Mouse (Mus musculus): ENCODE measurements around the gene Hist1h4n. TPM values are rescaled to one million over a fixed set of nuclear protein-coding genes. Genes with fewer than 3 reads are reported as not detected.

Gene Hist1h4n
- polyA plus RNA-seq, 1 experiment from 2014 or later: 28.4 TPM

Small RNA genes within 50 kb of the gene (microRNA-seq; reads per million reads assigned to microRNA genes)
- gene Gm19658 (not detected), gene Gm44346 (not detected), gene Gm44466 (not detected)

Other genes starting within 250 kb of the Hist1h4n start
- not detected in 2 replicates for gene Olfr1362, start 218.2 kb downstream of the Hist1h4n start, polyA plus RNA-seq (2014; fragmentation: Nextera tagmentation; extraction: Ambion mirVana)
- gene Olfr11, start 189.7 kb downstream of the Hist1h4n start, polyA plus RNA-seq (2014; fragmentation: Nextera tagmentation; extraction: Ambion mirVana): not detected in 2 replicates
- not detected in 2 replicates for gene Olfr1361, start 168.8 kb downstream of the Hist1h4n start, polyA plus RNA-seq (2014; fragmentation: Nextera tagmentation; extraction: Ambion mirVana)
- not detected in 2 replicates for gene Olfr1360, start 154.8 kb downstream of the Hist1h4n start, polyA plus RNA-seq (2014; fragmentation: Nextera tagmentation; extraction: Ambion mirVana)
- gene Olfr1359, start 134.1 kb downstream of the Hist1h4n start, polyA plus RNA-seq (2014; fragmentation: Nextera tagmentation; extraction: Ambion mirVana): not detected in 2 replicates
- gene Hist1h2bl, start 116.1 kb downstream of the Hist1h4n start, polyA plus RNA-seq (2014; fragmentation: Nextera tagmentation; extraction: Ambion mirVana): 3.7 and 4.3 TPM in 2 replicates
- gene Hist1h2ai, start 115.8 kb downstream of the Hist1h4n start, polyA plus RNA-seq (2014; fragmentation: Nextera tagmentation; extraction: Ambion mirVana): 8.8 and 36.0 TPM in 2 replicates
- 9.0 and 13.1 TPM in 2 replicates for gene Hist1h3h, start 114.5 kb downstream of the Hist1h4n start, polyA plus RNA-seq (2014; fragmentation: Nextera tagmentation; extraction: Ambion mirVana)
- gene Hist1h2bm, start 110.2 kb downstream of the Hist1h4n start, polyA plus RNA-seq (2014; fragmentation: Nextera tagmentation; extraction: Ambion mirVana): 3.1 TPM in 2 replicates
- 4.1 and 4.5 TPM in 2 replicates for gene Hist1h4j, start 97.1 kb downstream of the Hist1h4n start, polyA plus RNA-seq (2014; fragmentation: Nextera tagmentation; extraction: Ambion mirVana)
- gene Hist1h4k, start 81.7 kb downstream of the Hist1h4n start, polyA plus RNA-seq (2014; fragmentation: Nextera tagmentation; extraction: Ambion mirVana): 10.9 and 13.1 TPM in 2 replicates
- gene Hist1h2ak, start 78.4 kb downstream of the Hist1h4n start, polyA plus RNA-seq (2014; fragmentation: Nextera tagmentation; extraction: Ambion mirVana): 10.1 and 13.3 TPM in 2 replicates
- gene Hist1h2bn, start 78.1 kb downstream of the Hist1h4n start, polyA plus RNA-seq (2014; fragmentation: Nextera tagmentation; extraction: Ambion mirVana): 3.1 and 5.0 TPM in 2 replicates
- gene Hist1h1b, start 51.6 kb downstream of the Hist1h4n start, polyA plus RNA-seq (2014; fragmentation: Nextera tagmentation; extraction: Ambion mirVana): 14.8 and 20.1 TPM in 2 replicates
- 166 and 187 TPM in 2 replicates for gene Hist1h3i, start 48.8 kb downstream of the Hist1h4n start, polyA plus RNA-seq (2014; fragmentation: Nextera tagmentation; extraction: Ambion mirVana)
- gene Hist1h2an, start 45.0 kb downstream of the Hist1h4n start, polyA plus RNA-seq (2014; fragmentation: Nextera tagmentation; extraction: Ambion mirVana): 11.4 TPM in 1 of 2 replicates, not detected in the other
- gene Hist1h2bp, start 44.7 kb downstream of the Hist1h4n start, polyA plus RNA-seq (2014; fragmentation: Nextera tagmentation; extraction: Ambion mirVana): 1.4 and 1.8 TPM in 2 replicates
- 17.5 and 19.7 TPM in 2 replicates for gene Hist1h2bq, start 22.0 kb downstream of the Hist1h4n start, polyA plus RNA-seq (2014; fragmentation: Nextera tagmentation; extraction: Ambion mirVana)
- gene Hist1h2ao, start 21.7 kb downstream of the Hist1h4n start, polyA plus RNA-seq (2014; fragmentation: Nextera tagmentation; extraction: Ambion mirVana): not detected in 2 replicates
- not detected in 2 replicates for gene Hist1h4m, start 20.4 kb downstream of the Hist1h4n start, polyA plus RNA-seq (2014; fragmentation: Nextera tagmentation; extraction: Ambion mirVana)
- 3,565 and 4,516 TPM in 2 replicates for gene Hist1h2ap, start 1.3 kb upstream of the Hist1h4n start, polyA plus RNA-seq (2014; fragmentation: Nextera tagmentation; extraction: Ambion mirVana)
- 24.3 and 25.5 TPM in 2 replicates for gene Hist1h2br, start 1.5 kb upstream of the Hist1h4n start, polyA plus RNA-seq (2014; fragmentation: Nextera tagmentation; extraction: Ambion mirVana)
- gene Zfp184, start 112.9 kb upstream of the Hist1h4n start, polyA plus RNA-seq (2014; fragmentation: Nextera tagmentation; extraction: Ambion mirVana): 16.5 and 16.8 TPM in 2 replicates
- not detected in 2 replicates for gene Pom121l2, start 149.0 kb upstream of the Hist1h4n start, polyA plus RNA-seq (2014; fragmentation: Nextera tagmentation; extraction: Ambion mirVana)
- 0.15 and 0.75 TPM in 2 replicates for gene Prss16, start 177.5 kb upstream of the Hist1h4n start, polyA plus RNA-seq (2014; fragmentation: Nextera tagmentation; extraction: Ambion mirVana)
- gene Hist1h2ah, start 203.4 kb upstream of the Hist1h4n start, polyA plus RNA-seq (2014; fragmentation: Nextera tagmentation; extraction: Ambion mirVana): 10.3 and 12.7 TPM in 2 replicates
- gene Hist1h2bk, start 203.7 kb upstream of the Hist1h4n start, polyA plus RNA-seq (2014; fragmentation: Nextera tagmentation; extraction: Ambion mirVana): 7.0 and 7.5 TPM in 2 replicates
- 19.1 and 22.4 TPM in 2 replicates for gene Hist1h4i, start 209.2 kb upstream of the Hist1h4n start, polyA plus RNA-seq (2014; fragmentation: Nextera tagmentation; extraction: Ambion mirVana)
- gene Hist1h2ag, start 210.7 kb upstream of the Hist1h4n start, polyA plus RNA-seq (2014; fragmentation: Nextera tagmentation; extraction: Ambion mirVana): 43.8 and 54.9 TPM in 2 replicates
- gene Hist1h2bj, start 211.0 kb upstream of the Hist1h4n start, polyA plus RNA-seq (2014; fragmentation: Nextera tagmentation; extraction: Ambion mirVana): 8.6 and 12.4 TPM in 2 replicates